Mouse (Mus musculus): ENCODE data around the gene Mylk4. TPM values are rescaled to one million over a fixed set of nuclear protein-coding genes. Genes with fewer than 3 reads are reported as not detected.

Mylk4 gene
- total RNA-seq, 2 experiments from 2014 or later, result 3.1 to 4.9 TPM

DNA sequence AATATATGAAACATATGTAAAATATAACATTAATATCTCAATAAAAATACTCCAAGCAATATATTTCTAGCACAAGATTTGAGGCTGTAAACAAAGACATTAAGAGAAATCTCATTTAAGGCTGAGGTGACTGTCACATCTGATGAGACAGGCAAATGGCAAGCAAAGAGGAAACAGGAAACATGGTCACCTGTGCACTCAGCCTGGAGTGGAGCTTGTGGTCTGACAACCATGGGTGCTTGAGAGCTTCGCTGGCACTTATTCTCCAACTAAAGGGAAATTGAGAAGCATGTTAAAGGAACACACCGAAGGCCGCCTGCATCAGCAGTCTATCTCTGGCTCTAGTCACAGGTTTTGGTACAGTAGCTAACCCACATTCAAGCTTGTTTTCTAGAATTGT is 71.2 kb downstream of the Mylk4 start:
- DNase-seq (ENCODE audit: low spot score in 2 of 2), result no peak

DNA sequence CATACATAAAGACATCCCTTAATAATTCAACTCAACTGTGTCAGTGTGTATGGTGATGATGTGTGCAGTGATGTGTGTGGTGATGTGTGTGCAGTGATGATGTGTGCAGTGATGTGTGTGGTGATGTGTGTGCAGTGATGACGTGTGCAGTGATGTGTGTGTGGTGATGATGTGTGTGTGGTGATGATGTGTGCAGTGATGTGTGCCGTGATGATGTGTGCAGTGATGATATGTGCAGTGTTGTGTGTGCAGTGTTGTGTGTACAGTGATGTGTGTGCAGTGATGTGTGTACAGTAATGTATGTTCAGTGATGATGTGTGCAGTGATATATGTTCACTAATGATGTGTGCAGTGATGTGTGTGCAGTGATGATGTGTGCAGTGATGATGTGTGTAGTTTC is 75.9 kb downstream of the Mylk4 start:
- no peak for DNase-seq (ENCODE audit: low spot score in 2 of 2)

DNA sequence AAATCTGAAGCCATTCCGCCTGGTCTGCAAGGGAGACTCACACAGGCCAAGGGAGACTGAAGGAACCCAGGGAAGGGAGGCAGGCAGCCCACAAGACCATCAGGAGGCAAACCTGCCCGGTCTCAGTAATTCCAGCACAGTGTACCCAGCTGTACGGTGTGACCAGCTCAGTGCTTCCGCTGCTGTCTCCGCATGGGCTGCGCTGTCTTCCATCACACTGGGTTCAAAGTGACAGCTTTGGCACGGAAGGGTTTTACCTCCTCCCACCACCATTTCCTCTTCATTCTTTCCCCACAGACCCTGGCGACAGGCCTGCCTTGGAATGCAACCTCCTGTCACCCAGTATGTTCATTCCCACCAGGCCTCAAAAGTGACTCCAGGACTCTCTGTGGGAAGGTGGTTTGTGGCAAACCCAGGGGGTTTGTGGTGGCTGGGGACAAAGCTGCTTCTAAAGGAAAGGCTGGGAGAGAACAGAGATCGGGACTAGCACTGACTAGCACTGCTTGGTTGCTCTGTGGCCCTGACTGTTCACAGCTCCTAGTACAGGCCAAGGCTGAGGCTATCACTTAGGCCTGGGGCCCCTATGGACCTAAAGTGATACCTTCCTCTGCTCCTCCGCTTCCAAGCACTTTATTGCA is 77.0 kb downstream of the Mylk4 start:
- no peak for DNase-seq (ENCODE audit: low spot score in 2 of 2)

DNA sequence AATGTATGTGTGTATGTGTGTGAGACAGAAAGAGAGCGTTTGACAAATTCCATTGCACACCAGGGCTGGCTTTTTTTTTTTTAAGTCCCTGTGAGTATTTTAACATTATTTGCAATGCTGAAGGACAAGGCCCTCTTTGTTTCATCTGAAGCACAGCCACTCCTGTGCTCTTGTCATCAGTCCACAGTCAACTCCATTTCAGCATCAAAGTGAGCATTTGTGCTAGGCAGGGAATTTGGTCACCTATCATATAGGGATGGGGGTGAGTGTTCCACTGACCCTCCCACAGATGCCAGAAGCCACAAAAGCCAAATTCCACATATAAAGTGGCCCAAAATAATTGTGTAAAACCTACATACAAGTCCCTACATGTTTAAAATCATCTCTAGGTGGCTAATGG is 78.4 kb downstream of the Mylk4 start:
- DNase-seq (ENCODE audit: low spot score in 2 of 2), result no peak

DNA sequence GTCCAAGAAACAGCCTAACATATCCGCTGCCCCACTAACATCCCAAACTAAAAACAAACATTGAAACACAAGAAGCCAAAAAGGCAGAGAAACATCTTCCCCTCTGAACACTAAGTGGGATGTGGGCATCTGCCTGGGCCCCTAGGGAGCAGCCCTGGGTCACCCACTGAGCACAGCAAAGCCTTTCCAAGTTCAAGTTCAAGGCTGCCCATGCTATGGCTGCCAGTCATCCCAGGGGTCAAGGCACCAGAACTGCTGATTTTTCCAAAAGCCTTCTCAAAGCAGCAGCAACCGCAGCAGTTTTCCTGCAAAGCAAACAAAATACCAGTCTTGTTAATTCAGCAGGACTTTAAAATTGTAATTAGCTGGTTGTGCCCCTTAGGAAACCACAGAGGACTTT is 78.8 kb downstream of the Mylk4 start:
- DNase-seq (ENCODE audit: low spot score in 2 of 2), result no peak

DNA sequence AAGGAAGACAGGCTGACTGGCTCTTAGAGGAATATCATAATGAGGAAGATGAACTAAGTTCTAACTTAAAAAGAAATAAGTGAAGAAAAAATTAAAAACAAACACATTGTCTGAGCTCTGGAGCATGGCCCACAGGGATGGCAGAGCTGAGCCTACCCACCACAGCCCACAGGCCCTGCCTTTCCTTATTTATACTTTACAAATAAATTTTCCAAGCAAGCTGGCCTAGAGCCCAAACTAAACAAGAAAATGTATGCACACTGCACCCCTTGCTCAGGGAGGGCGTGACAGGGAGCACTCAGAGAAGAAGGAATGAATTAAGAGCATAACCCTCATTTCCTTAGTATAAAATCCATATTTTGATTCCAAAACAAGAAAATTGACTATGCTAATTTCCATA is 82.2 kb downstream of the Mylk4 start:
- DNase-seq (ENCODE audit: low spot score in 2 of 2), result no peak

DNA sequence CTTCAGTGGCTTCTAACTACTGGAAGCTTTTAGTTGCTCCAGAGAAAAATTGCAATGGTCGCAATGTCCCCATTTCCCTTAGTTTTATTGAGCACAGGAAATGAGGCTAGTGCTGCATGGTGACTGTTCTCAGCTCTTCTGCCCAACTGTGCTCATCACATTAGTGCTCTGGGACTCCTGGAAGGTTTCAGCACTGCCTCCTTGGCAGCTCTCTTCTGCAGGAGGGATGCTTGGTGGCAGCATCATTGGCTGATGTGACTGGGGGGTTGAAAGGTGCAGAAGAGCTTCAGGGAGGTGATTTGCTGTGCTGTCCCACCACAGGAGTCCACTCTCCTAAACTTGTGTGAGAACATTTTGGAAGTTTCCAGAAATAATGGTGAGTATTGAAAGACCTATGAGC is 84.4 kb downstream of the Mylk4 start:
- no peak for DNase-seq (ENCODE audit: low spot score in 2 of 2)

DNA sequence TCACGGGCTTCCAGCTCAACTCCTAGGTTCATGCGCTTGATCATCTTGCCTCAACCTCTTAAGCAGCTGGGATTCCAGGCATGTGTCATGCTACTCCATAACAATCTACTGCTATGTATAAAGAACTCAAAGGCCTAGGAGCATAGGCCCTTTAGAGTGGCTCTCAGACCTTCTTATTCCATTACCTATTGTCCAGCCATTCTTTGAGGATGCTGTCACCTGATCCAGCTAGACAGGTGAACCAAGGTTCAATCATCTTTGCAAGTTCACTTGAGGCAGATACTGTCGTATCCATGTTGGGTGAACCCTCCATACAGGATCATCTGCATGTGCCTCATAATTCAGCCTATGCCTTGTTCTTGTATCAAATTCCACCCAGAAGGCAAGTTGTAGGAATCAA is 84.8 kb downstream of the Mylk4 start:
- DNase-seq (ENCODE audit: low spot score in 2 of 2), result no peak

DNA sequence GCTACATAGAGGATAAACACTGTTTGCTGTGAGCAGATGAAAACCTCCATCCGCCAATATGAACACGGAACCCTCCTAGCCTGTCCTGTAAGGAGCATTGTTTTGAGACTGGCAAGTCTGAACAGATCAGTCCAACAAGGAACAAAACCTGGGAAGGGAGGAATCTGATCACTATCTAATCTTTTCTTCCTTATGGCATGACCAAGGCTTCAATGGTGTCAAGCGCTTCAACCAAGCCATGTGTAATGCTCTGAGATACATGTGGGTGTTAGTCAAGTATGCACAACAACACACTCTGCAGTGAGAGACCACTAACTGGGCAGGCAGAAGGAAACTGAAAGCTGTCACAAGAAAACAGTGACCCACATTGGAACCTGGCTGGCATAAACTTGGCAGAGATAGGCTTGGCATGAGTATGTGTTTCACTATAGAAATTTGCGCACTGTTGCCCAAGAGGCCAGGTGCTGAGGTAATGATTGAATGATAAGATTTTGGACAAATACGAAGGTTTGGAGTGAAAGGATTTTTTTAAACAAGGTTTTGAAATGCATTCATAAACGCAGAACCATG is 89.8 kb downstream of the Mylk4 start:
- no peak for DNase-seq (ENCODE audit: low spot score in 2 of 2)

DNA sequence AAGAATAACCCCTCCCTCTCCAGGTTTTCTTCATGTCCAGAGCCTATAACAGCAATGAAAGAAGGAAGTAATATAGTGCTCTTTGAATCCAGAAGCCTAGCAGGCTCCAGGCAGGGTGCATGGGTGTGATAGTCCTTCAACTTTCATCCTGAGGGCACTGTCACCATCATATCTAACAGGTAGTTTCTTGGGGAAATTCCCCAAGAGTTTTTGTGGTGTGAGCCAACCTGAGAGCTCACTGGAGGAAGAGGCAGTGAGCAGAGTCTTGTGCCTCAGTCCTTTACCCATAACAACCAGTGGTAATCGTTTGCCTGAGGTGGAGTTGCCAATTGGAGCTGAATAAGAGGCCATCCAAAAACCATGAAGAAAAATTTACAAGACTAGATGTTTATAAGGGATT is 91.2 kb downstream of the Mylk4 start:
- no peak for DNase-seq (ENCODE audit: low spot score in 2 of 2)

DNA sequence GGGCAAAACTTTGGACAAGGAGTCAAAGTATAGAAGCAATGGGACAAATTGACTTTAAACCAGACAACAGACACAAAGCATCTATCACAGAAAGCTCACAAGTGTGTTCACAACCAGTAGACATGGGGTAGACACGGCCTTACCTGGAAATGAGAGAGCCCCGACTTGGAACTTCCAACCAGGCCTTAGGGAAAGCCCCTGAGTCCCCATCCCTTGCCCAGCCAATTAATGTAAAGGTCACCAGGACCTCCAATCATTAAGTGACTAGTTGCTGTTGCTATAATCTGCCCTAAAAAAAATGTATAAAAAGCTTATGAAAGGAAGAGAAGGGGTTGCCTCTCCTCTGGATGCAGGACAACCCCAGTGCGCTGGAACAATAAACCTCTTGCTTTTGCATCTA is 93.5 kb downstream of the Mylk4 start:
- no peak for DNase-seq (ENCODE audit: low spot score in 2 of 2)

DNA sequence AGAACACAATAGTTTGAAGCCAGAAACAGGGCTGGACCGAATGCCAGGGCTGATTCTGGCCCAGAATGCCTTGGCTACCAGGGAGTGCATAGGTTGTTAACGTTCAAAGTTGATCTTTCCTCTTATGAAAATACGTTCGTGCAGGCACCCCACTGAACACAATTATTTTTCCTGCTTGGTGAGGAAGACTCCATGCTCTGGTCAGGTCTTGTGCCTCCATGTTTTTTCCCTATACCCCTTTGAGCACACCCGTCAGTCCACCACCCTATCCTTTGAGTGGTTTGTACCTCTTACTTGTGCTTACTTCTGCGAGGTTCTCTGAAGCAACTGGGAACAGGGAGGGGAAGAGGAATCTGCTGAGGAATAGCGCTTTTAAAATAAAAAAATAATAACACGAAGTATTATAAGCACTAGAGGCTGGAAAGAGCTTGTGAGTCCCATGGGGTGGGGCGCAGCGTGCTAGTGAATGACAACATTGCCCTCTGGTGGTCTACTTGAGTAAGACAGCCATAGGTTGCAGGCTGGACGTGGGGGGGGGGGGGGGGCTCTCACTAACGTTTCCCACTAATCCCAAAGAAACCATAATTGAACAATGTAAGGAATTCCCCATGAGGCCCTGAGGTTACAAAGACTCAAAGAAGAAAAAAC is 102.8 kb downstream of the Mylk4 start:
- DNase-seq (ENCODE audit: low spot score in 2 of 2), result peak in 1 of 2 experiments; percentile 37

DNA sequence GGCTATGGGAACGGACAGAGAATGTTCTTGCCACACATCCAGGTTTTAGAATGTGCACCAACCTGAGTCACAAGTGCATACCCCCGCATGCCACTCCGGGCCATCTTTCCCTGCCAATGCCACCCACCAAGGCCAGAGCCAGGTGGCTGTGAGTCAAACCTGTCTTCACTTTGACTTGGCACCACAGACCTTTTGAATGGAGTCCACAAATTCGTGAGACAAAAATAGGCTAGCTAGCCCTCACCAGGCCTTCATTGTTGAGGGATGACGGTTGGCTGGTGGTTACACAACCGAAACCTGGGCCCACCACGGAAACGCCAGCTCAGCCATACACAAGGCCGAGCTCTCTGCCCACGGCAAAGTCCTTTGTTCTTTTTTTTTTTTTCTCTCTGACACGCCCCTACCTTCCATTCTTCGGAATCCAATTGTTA is 103.6 kb downstream of the Mylk4 start:
- no peak for DNase-seq (ENCODE audit: low spot score in 2 of 2)

DNA sequence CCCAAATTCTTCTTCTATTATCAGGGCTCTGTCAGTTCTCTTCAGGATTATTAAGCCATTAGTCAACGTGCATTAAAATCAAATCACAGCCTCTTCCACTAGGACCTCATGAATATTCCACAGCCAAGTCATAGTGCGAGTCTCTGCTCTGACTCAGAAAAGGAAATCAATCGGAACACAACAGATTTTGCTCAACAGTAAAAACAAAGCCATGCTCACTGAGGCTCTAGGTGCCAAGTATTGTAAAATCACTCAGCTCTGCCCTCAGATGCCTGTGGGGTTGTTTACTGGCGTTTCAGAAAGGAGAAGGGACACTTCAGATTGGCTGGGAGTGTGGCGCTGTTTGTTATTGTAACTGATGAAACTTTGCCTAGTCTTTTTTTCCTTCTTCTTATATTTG is 104.8 kb downstream of the Mylk4 start:
- no peak for DNase-seq (ENCODE audit: low spot score in 2 of 2)

DNA sequence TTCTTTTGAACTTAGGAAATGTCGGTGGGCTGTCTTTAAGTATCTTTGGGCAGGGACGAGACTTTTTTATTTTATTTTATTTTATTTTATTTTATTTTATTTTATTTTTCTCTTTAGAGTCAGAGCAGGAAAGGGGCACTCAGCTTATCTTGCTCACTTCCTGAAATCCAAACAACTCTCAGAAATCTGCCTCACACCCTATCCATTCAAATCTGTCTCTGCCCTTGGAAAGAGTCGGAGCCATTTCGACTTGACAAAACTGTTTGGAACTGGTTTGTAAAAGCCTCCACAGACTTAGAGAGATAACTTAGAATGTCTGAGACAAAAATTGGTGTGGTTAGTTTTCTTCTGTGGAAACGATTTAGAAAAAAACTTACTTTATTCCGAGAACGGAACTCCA is 113.0 kb downstream of the Mylk4 start:
- DNase-seq (ENCODE audit: low spot score in 2 of 2), result no peak

DNA sequence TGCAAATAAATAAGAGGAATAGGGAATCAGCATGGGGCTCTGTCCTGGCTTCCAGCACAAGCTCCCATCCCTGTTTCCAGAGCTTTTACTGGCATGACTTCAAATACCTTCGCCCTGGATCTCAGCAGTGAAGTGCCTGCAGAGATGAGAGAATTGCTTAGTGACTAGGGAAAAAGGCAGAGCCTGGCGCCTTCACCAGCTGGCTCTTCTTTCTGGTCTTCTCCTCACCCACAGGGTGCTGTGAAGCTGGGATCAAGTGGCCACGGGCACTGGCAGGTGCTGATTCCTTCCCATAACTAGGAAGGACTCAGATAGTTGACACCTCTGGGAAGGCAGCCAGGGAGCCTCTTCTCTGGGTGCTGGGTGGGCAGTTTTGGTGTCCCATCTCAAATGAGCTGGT is 115.5 kb downstream of the Mylk4 start:
- DNase-seq (ENCODE audit: low spot score in 2 of 2), result no peak

DNA sequence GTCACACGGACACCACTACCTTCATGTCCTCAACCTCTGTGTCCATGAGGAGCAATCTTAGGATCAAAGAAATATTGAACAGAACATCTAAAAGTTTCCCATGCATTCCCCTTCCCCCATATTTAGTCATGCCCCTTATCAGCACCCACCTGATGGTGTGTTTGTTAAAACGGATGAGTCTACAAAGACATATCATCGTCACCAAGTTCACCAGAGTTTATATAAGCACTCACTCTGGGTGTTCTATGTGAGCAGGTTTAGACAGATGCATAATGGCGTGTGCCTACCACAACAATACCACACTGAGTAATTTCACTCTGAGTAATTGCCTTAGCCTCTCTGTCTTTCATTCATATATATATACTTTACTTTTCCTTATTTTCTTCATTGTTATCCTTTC is 116.4 kb downstream of the Mylk4 start:
- DNase-seq (ENCODE audit: low spot score in 2 of 2), result no peak

DNA sequence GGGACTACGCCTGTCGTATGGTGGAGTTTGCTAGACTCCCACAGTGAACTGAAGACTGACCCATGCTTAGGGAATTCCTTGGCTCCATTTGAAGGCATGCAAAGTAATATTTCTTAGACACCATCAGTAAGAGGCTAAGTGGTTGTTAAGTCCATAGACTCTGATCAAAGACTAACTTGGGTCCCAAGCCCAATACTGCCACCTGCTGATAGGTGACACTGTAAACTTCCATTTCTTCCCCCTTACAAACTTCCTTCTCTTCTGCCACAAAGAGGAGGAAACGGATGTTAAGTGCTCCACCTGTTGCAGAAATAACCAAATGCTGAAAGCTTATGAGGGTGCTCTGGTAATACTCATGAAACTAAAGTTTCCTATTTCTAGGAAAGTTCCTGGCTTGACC is 121.7 kb downstream of the Mylk4 start:
- DNase-seq (ENCODE audit: low spot score in 2 of 2), result no peak

DNA sequence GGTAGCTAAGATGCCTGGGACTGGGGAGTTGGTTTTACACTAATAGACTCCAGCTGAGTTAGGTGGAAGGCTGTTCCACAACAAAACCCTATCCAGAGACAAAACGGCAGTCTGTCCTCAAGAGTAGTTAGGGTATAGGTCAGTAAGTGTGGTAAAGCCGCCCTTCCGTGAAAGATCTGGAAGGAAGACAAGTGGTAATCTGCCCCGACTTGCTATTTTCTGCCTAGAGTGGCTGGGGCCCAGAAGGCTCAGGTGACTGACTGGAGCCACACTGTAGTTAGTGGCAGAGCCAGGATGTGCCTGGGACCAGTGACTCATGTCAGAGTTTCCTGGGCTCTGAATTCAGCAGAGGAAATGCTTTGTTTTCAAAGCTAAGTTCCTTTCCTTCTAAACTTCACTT is 123.5 kb downstream of the Mylk4 start:
- DNase-seq (ENCODE audit: low spot score in 2 of 2), result no peak

DNA sequence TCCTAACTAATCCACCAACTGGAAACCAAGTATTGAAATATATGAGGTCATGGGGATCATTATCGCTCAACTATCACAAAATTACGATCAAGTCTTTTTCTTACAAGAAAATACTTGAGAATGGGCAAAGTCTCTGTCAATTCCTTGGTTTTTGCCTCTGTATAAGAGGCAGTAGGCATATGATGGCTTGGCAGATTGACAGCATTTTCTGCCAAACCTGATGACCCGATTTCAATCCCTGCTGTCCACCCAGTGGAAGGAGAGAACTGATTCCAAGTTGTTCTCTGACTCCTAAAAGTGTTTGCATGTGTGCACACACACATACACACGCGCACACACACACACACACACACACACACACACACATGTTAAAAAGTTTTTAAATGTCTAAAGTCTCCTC is 124.5 kb downstream of the Mylk4 start:
- DNase-seq (ENCODE audit: low spot score in 2 of 2), result no peak

DNA sequence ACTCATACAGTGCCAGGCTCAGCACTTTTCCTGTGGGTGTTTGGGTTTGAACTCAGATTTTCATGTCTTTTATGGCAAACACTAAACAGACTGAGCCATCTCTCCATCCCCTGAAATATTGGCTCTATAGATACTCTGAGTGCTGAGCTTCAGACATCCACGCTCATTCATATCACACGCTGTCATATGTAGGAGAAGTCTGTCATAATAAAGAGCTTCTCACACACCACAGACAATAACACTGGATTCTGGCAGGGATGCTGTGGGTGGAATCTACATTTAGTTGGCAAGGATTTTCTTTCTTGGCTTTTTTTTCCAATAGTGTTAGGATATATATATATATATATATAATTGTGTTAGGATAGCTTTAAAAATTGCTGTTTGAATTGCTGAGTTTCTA is 126.2 kb downstream of the Mylk4 start:
- no peak for DNase-seq (ENCODE audit: low spot score in 2 of 2)
